Mouse (Mus musculus): ENCODE results near the gene Cdca7l.

DNA sequence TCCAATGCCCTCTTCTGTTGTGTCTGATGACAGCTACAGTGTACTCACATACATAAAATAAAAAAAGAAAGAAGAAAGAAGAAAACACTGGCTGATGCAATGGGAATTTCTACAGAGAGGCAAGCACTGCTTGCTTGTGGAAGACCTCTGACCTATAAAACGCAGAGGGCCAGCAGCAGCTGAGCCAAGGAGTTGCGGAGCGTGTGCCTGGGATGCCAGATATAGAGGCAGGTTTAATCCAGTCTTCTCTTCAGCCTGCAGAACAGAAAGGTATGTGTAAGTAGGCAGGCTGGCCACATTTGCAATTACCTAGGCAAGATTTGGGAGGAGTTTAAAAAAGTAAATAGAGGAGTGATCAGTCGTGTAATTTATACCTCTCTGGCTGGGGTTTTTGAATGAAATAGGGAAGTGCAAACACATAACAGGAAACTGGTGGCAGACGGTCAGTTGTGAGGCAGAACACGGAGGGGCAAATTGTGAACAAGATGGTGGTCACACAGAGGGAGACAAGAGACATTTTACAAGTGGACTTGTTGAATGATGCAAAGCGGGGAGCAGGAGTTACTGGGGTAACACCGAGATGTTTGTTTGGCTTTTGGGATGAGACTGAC is 27.4 kb downstream of the Cdca7l start:
- TF ChIP-seq POLR2A (IDR thresholded peaks at IDR 0.05; ENCODE audit: insufficient read depth, low read depth, low read length) (no peak), CTCF (IDR thresholded peaks at IDR 0.05) (no peak)

Data from heart, adult 2 months (tissue).